Comparison of ENCODE assay signal across 9 mouse cellular contexts in genomic region chr12:73671540-73671939, GRCm38 (mm10).
DNase-seq lines count a peak whose midpoint lies in the region; ATAC-seq lines count a peak whose summit lies in the region.
"Had no signal": no experiment of that assay in that cellular context is flagged by ENCODE, and none has a peak within 500 bp of the region (broad histone marks: within the 10 kb centered on the region; RNA-seq: fewer than 3 reads in every experiment).

No protein-coding gene starts in this region.

- intact Hi-C loops in gastrocnemius, postnatal 14 days (cut with DNase I; ENCODE audit: low total_unique reads) = no loop called here

- 30% methylated on average over 3 of the region's 3 CpGs for WGBS in embryonic facial prominence, embryonic 14.5 days
- 49% methylated on average over 3 of the region's 3 CpGs for WGBS in kidney, embryonic 16.5 days

- no peaks in the 10 kb centered on the region for H3K27me3 ChIP-seq in embryonic facial prominence, embryonic 14.5 days (replicated peaks; ENCODE audit: control insufficient read depth, insufficient read depth, low read length)
- H3K27me3 ChIP-seq in kidney, embryonic 16.5 days (ENCODE audit: insufficient read depth, low read length) = no peaks in the 10 kb centered on the region

- no peak overlapping the region; the same call in 1 of the 2 replicates for H3K9ac ChIP-seq in embryonic facial prominence, embryonic 14.5 days (ENCODE audit: low read depth, low read length)
- no peak overlapping the region for H3K9ac ChIP-seq in kidney, embryonic 16.5 days (replicated peaks; ENCODE audit: low read length)

- no peaks in the 10 kb centered on the region for H3K36me3 ChIP-seq in embryonic facial prominence, embryonic 14.5 days (ENCODE audit: control insufficient read depth, insufficient read depth, low read length)
- H3K36me3 ChIP-seq in kidney, embryonic 16.5 days (ENCODE audit: insufficient read depth, low read length) = no peaks in the 10 kb centered on the region

- peak; percentile 39 for DNase-seq in kidney, adult 11 months
- DNase-seq in kidney, postnatal 4 days = no peak
- DNase-seq in embryonic facial prominence, embryonic 14.5 days (ENCODE audit: low spot score) = peak; percentile 66
- DNase-seq in urinary bladder, postnatal 10 days (ENCODE audit: low spot score) = no peak
- no peak for DNase-seq in gastrocnemius, postnatal 14 days
- no peak for DNase-seq in thymus, adult 18-20 months
- DNase-seq: embryo, embryonic 11 days had no signal

- H3K9me3 ChIP-seq in embryonic facial prominence, embryonic 14.5 days (ENCODE audit: control insufficient read depth, low read length) = no peaks in the 10 kb centered on the region
- no peaks in the 10 kb centered on the region for H3K9me3 ChIP-seq in kidney, embryonic 16.5 days (ENCODE audit: low read length)

- H3K4me1 ChIP-seq in embryonic facial prominence, embryonic 14.5 days (ENCODE audit: control insufficient read depth, insufficient read depth, low read length) = peaks cover 13% of the 10 kb centered on the region; the same call in 1 of the 2 replicates
- no peaks in the 10 kb centered on the region for H3K4me1 ChIP-seq in kidney, embryonic 16.5 days (ENCODE audit: insufficient read depth, low read length)

- H3K4me2 ChIP-seq in embryonic facial prominence, embryonic 14.5 days (ENCODE audit: low read depth, low read length) = no peak overlapping the region
- no peak overlapping the region for H3K4me2 ChIP-seq in kidney, embryonic 16.5 days (replicated peaks; ENCODE audit: low read depth, low read length)

- ATAC-seq in embryonic facial prominence, embryonic 14.5 days (ENCODE audit: low read depth) = no peak
- ATAC-seq in kidney, embryonic 16.5 days (ENCODE audit: low FRiP score, low TSS enrichment) = 0 out of 2 replicates have a peak, but pooled peaks have one; percentile 39
- peak; percentile 77 for ATAC-seq in monocyte, adult 5-6 weeks (replicated peaks; ENCODE audit: insufficient number of reproducible peaks, low FRiP score, low TSS enrichment, poor library complexity, severe bottlenecking)

- H3K27ac ChIP-seq in embryonic facial prominence, embryonic 14.5 days (replicated peaks; ENCODE audit: low read depth, low read length) = peak overlapping the region; percentile 30; the same call in 1 of the 2 replicates
- peak overlapping the region; percentile 51 for H3K27ac ChIP-seq in kidney, embryonic 16.5 days (ENCODE audit: low read length)

- H3K4me3 ChIP-seq in embryonic facial prominence, embryonic 14.5 days (ENCODE audit: low read depth, low read length) = no peak overlapping the region
- no peak overlapping the region for H3K4me3 ChIP-seq in kidney, embryonic 16.5 days (ENCODE audit: low read length)

Comparison
In these comparisons a context has a peak if more than half of its experiments do, and no peak if none do; other contexts are left out.
1. DNase-seq: peak in kidney, adult 11 months (single experiment) and embryonic facial prominence, embryonic 14.5 days (single experiment); none in kidney, postnatal 4 days (0 of 2), urinary bladder, postnatal 10 days (single experiment), gastrocnemius, postnatal 14 days (single experiment) and thymus, adult 18-20 months (0 of 2).